Mouse (Mus musculus) liver, postnatal 0 days (tissue): ENCODE data around the gene Eva1b. TPM values are rescaled to one million over a fixed set of nuclear protein-coding genes. Genes with fewer than 3 reads are reported as not detected.

Source experiments
- ATAC-seq: fragments of 200-750 bp; cut with Nextera tagmentation; 2 replicates; pipeline ENCODE4 v1.8.0; 2017; ENCODE audit warnings: mild to moderate bottlenecking, moderate library complexity
- DNase-seq: peaks from one replicate; pipeline ENCODE4 v3.0.0-alpha.2; 2016
- H3K27ac ChIP-seq: fragments of 300-500 bp; sonication (generic); 2 replicates; pipeline ENCODE4 v1.5.1; 2014; ENCODE audit warnings: antibody characterized with exemption, moderate library complexity, mild to moderate bottlenecking, low read depth
- H3K27me3 ChIP-seq: fragments of 300-500 bp; sonication (generic); 2 replicates; pipeline ENCODE4 v1.6.1; 2014; ENCODE audit warnings: low read length, control low read depth, mixed read lengths; ENCODE audit not compliant: insufficient read depth
- H3K36me3 ChIP-seq: fragments of 300-500 bp; sonication (generic); replicated peaks from 2 replicates; pipeline ENCODE4 v1.6.1; 2014; ENCODE audit warnings: mild to moderate bottlenecking, control low read depth, low read length, moderate library complexity, mixed read lengths; ENCODE audit not compliant: insufficient read depth
- H3K4me1 ChIP-seq: fragments of 300-500 bp; sonication (generic); 2 replicates; pipeline ENCODE4 v1.6.1; 2014; ENCODE audit warnings: antibody characterized with exemption, mild to moderate bottlenecking, control low read depth; ENCODE audit not compliant: insufficient read depth
- H3K4me2 ChIP-seq: fragments of 300-500 bp; sonication (generic); 2 replicates; pipeline ENCODE4 v1.6.1; 2014; ENCODE audit warnings: low read depth, mild to moderate bottlenecking, low read length, moderate library complexity, mixed read lengths
- H3K4me3 ChIP-seq: fragments of 300-500 bp; sonication (generic); 2 replicates; pipeline ENCODE4 v1.5.1; 2014; ENCODE audit warnings: low read depth, low read length
- H3K9ac ChIP-seq: fragments of 300-500 bp; sonication (generic); replicated peaks from 2 replicates; pipeline ENCODE4 v1.6.1; 2014; ENCODE audit warnings: mild to moderate bottlenecking, moderate library complexity
- H3K9me3 ChIP-seq: fragments of 300-500 bp; sonication (generic); 2 replicates; pipeline ENCODE4 v1.6.1; 2016; ENCODE audit warnings: mild to moderate bottlenecking, control low read depth, low read length, mixed read lengths
- CTCF ChIP-seq: sonication (generic); IDR thresholded peaks from 2 replicates; pipeline ENCODE4 v1.5.1; 2016; ENCODE audit warnings: antibody characterized with exemption, low read depth
- EP300 ChIP-seq: IDR thresholded peaks from 2 replicates; pipeline ENCODE4 v1.6.1; 2016; ENCODE audit warnings: antibody characterized with exemption, low read depth, mild to moderate bottlenecking
- WGBS: fragments of 180-500 bp; shearing (Covaris S2); extraction: QIAGEN DNeasy Blood & Tissue Kit; methylation state at CpG from one replicate; pipeline ENCODE4 v1.1.7; 2014; ENCODE audit not compliant: insufficient replicate concordance; 5-methylcytosine and 5-hydroxymethylcytosine counted together
- polyA plus RNA-seq: library from polyadenylated mRNA; unstranded; fragments of >200 nt; fragmentation: Nextera tagmentation; extraction: Ambion mirVana; gene quantifications from 2 replicates; pipeline ENCODE4 v1.2.1, GENCODE M21; 2015

Gene Eva1b
- polyA plus RNA-seq, 1 experiment from 2014 or later, result 17.7 TPM

GRCm38 (mm10) chr4:126110374-126111152, 37.0 kb upstream of the Eva1b start:
- Histone ChIP-seq H3K27me3 (no peaks in the 10 kb centered on the region), H3K27ac (peak overlapping the region; percentile 91), H3K9me3 (no peaks in the 10 kb centered on the region), H3K4me1 (peaks cover 54% of the 10 kb centered on the region), H3K4me2 (peak overlapping the region; percentile 55), H3K4me3 (0 out of 2 replicates have a peak overlapping the region, but pooled peaks have one; percentile 0), H3K36me3 (no peaks in the 10 kb centered on the region), H3K9ac (peak overlapping the region; percentile 49)
- TF ChIP-seq CTCF (peak; percentile 49), EP300 (no peak)
- 14% methylated on average over 12 of the region's 12 CpGs for WGBS
- ATAC-seq (peak; percentile 63), DNase-seq (peak; percentile 78)

- DNase-seq (no peak), ATAC-seq (peak; percentile 8; the same call in 1 of the 2 replicates)
- H3K27me3 ChIP-seq, result no peaks in the 10 kb centered on the region
- peak overlapping the region; percentile 55 for H3K4me2 ChIP-seq
- TF ChIP-seq CTCF (no peak), EP300 (no peak)
- peak overlapping the region; percentile 91 for H3K27ac ChIP-seq
- 0 out of 2 replicates have a peak overlapping the region, but pooled peaks have one; percentile 0 for H3K4me3 ChIP-seq
- 24% methylated on average over 7 of the region's 7 CpGs for WGBS
- peaks cover 53% of the 10 kb centered on the region for H3K4me1 ChIP-seq
- H3K9ac ChIP-seq, result peak overlapping the region; percentile 49
- H3K9me3 ChIP-seq, result no peaks in the 10 kb centered on the region
- no peaks in the 10 kb centered on the region for H3K36me3 ChIP-seq
These were observed 36.4 kb upstream of the Eva1b start for GRCm38 (mm10) chr4:126111153-126111549.

- no peak for TF ChIP-seq CTCF
- no peak for TF ChIP-seq EP300
- WGBS, result 71% methylated on average over 4 of the region's 4 CpGs
- Histone ChIP-seq H3K4me3 (no peak overlapping the region), H3K27ac (0 out of 2 replicates have a peak overlapping the region, but pooled peaks have one; percentile 16), H3K9ac (no peak overlapping the region), H3K9me3 (no peaks in the 10 kb centered on the region), H3K4me2 (no peak overlapping the region), H3K36me3 (peaks cover 2% of the 10 kb centered on the region; the same call in 1 of the 2 replicates), H3K27me3 (no peaks in the 10 kb centered on the region), H3K4me1 (peaks cover 47% of the 10 kb centered on the region)
- ATAC-seq (no peak), DNase-seq (no peak)
These were observed 34.3 kb upstream of the Eva1b start for GRCm38 (mm10) chr4:126113243-126113642.

GRCm38 (mm10) chr4:126113943-126114342, 33.6 kb upstream of the Eva1b start:
- TF ChIP-seq EP300, result no peak
- peak; percentile 72 for TF ChIP-seq CTCF
- DNase-seq (peak; percentile 73), ATAC-seq (peak; percentile 46)
- H3K9me3 ChIP-seq, result no peaks in the 10 kb centered on the region
- H3K27ac ChIP-seq, result no peak overlapping the region
- no peak overlapping the region for H3K9ac ChIP-seq
- no peak overlapping the region for H3K4me3 ChIP-seq
- peaks cover 2% of the 10 kb centered on the region; the same call in 1 of the 2 replicates for H3K36me3 ChIP-seq
- H3K4me1 ChIP-seq, result peaks cover 40% of the 10 kb centered on the region
- H3K4me2 ChIP-seq, result no peak overlapping the region
- 8% methylated on average over 6 of the region's 6 CpGs for WGBS
- H3K27me3 ChIP-seq, result no peaks in the 10 kb centered on the region

- 67% methylated on average over 9 of the region's 9 CpGs for WGBS
- Histone ChIP-seq H3K4me1 (peaks cover 25% of the 10 kb centered on the region), H3K4me3 (no peak overlapping the region), H3K4me2 (no peak overlapping the region), H3K9ac (no peak overlapping the region; the same call in 1 of the 2 replicates), H3K9me3 (no peaks in the 10 kb centered on the region), H3K27me3 (no peaks in the 10 kb centered on the region), H3K27ac (peak overlapping the region; percentile 8; the same call in 1 of the 2 replicates), H3K36me3 (peaks cover 2% of the 10 kb centered on the region; the same call in 1 of the 2 replicates)
- no peak for TF ChIP-seq CTCF
- no peak for TF ChIP-seq EP300
- DNase-seq (no peak), ATAC-seq (no peak)
These were observed 32.1 kb upstream of the Eva1b start for GRCm38 (mm10) chr4:126115411-126115810.

- peak; percentile 33; the same call in 1 of the 2 replicates for ATAC-seq
These were observed 31.5 kb upstream of the Eva1b start for GRCm38 (mm10) chr4:126115871-126116521.

More at GRCm38 (mm10) chr4:126115871-126116521, 31.5 kb upstream of the Eva1b start:
- peaks cover 2% of the 10 kb centered on the region; the same call in 1 of the 2 replicates for H3K36me3 ChIP-seq
- H3K4me2 ChIP-seq, result no peak overlapping the region
- peak overlapping the region; percentile 8; the same call in 1 of the 2 replicates for H3K27ac ChIP-seq
- no peaks in the 10 kb centered on the region for H3K27me3 ChIP-seq
- no peak for DNase-seq
- no peak overlapping the region for H3K4me3 ChIP-seq
- H3K9ac ChIP-seq, result no peak overlapping the region; the same call in 1 of the 2 replicates
- H3K4me1 ChIP-seq, result peaks cover 19% of the 10 kb centered on the region
- no peaks in the 10 kb centered on the region for H3K9me3 ChIP-seq
- WGBS, result 64% methylated on average over 6 of the region's 6 CpGs
- TF ChIP-seq EP300, result no peak
- no peak for TF ChIP-seq CTCF
